Mouse (Mus musculus): ENCODE measurements around the gene Best2.
A peak's percentile ranks its signal among the peaks of the same experiment; 100 is the strongest.

The Best2 gene

DNA sequence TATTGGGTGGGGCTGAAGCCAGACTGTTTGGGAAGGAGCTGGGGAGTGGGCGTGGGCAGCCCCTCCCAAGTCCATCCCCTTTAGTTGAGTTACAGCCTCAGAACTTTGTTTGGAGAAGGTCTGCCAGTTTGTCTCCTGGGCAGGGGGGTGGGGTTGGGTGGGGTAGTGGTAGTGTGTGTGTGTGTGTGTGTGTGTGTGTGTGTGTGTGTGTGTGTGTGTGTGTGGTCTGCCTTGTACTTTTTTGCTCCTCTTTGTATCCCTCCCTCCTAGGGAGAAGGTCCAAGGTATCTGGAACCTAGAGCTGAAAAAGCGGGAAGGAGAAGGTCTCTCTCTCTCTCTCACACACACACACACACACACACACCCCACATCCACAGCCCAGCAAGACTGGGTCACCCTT lies at the start of gene Best2:
TSS of gene Best2 (minus strand) at position 101 of the 400 bp plus-strand sequence.
- DNase-seq (ENCODE audit: low read depth, low spot score), result no peak

- no peak for DNase-seq (ENCODE audit: low read depth, low spot score)
Measured at GRCm38 (mm10) chr8:85062603-85063002, 48.3 kb upstream of the Best2 start.

GRCm38 (mm10) chr8:85059879-85060616 lies 45.7 kb upstream of the Best2 start, which contains the start of gene Fbxw9:
Fbxw9 (plus strand) TSS chr8:85060055.
- DNase-seq (ENCODE audit: low read depth, low spot score), result peak; percentile 92

- DNase-seq (ENCODE audit: low read depth, low spot score), result no peak
Measured at GRCm38 (mm10) chr8:85057367-85057766, 43.0 kb upstream of the Best2 start.

GRCm38 (mm10) chr8:85043619-85044018 lies 29.3 kb upstream of the Best2 start:
- DNase-seq (ENCODE audit: low read depth, low spot score), result no peak

GRCm38 (mm10) chr8:85037681-85038531 lies 23.6 kb upstream of the Best2 start:
- no peak for DNase-seq (ENCODE audit: low read depth, low spot score)

DNA sequence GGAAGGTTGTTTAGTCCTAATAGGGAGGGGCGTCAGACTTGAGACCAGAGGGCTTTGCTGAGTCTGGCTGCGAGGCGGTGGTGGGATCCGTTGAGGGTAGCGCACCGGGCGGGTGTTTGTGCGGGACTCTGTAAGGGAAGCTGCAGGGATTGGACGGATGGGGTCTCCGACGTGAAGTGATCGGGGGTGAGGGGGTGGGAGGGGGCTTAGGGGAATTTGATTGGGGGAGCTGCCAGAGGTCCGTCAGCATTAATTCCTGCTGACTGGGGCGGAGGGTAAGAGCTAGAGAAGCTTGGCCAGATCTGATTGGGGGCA lies 23.0 kb upstream of the Best2 start:
- DNase-seq (ENCODE audit: low read depth, low spot score), result peak; percentile 43

DNA sequence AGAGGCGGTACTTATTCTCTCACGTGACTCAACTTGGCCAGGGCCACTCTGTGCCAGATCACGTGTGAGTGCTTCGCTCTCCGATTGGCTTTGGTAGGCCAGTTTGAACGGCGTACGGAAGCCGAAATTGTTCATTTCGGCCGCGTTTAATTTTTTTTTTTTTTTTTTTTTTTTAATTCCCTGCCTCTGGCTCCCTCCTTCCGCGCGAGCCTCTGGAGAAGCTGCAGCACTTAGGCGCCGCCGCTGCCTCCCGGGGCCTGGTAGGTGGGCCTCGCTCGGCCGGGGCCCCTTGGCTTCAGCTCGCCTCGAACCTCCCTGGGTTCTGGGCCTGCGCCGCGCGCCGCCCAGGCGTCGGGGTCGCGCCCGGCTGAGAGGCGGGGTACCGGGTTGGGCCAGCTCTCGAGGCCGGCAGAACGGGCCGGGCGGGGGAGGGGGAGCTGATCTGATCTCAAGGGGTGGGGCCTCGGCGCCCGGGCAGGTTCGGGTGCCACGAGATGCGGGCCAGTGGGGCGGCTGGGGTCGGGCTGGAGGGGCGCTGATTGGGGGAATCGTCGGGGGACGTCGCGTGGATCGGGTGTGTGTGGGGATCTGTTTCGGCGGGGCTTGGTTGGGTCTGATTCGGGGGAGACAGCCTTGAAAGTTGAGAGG lies 22.5 kb upstream of the Best2 start, which contains the start of gene Tnpo2:
TSS of gene Tnpo2 (plus strand) at position 198 of the 648 bp plus-strand sequence.
- peak; percentile 94 for DNase-seq (ENCODE audit: low read depth, low spot score)

- no peak for DNase-seq (ENCODE audit: low read depth, low spot score)
Measured at GRCm38 (mm10) chr8:85036381-85036717, 22.0 kb upstream of the Best2 start.

DNA sequence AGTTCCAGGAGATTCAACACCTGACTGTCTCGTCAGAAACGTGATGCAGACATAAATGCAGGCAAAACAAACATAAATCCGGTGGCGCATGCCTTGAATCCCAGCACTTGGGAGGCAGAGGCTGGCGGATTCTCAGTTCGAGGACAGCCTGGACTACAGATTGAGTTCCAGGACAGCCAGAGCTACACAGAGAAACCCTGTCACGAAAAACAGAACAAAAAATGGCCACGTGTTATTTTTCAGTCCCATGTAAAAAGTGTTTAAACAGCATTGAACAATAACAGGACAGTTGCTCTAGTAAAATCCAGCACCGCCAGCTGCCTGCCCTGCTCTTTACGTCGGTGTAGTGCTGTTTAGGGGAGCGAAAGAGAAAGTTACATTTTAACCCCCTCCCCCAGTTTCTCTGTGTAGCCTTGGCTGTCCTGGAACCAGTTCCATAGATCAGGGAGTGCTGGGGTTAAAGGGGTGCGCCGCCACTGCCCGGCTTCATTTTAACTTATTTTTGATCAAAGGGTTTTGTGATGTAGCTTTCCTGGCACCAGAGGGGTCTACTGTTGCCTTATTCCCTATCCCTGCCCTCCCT lies 21.5 kb upstream of the Best2 start:
- no peak for DNase-seq (ENCODE audit: low read depth, low spot score)

DNA sequence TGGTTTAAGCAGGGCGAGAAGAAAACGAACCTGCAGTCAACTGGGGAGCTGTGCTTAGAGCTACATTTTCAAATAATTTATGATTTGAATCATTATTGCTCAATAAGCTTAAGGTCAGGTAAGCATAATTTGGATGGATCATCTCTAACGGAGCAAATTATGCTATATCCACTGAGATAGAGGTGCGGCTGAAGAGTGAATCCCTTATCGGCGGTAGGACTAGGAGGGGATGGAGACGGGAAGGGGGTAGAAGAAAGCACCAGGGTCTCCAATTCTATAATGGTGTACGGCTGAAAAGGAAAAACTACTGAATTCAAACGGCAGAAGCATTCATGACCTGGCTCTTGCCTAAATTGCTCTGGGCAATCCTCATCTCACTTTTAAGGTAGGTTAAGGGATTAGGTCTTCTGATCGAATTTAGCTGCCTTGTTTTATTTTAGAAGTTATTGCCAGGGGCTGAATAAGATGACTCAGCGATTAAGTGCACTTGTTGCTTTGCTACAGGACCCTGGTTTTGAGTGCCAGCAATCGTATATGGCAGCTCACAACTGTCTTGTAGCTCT lies 20.9 kb upstream of the Best2 start:
- DNase-seq (ENCODE audit: low read depth, low spot score), result no peak

- no peak for DNase-seq (ENCODE audit: low read depth, low spot score)
Measured at GRCm38 (mm10) chr8:85034764-85035163, 20.4 kb upstream of the Best2 start.

- DNase-seq (ENCODE audit: low read depth, low spot score), result no peak
Measured at GRCm38 (mm10) chr8:85033867-85034266, 19.5 kb upstream of the Best2 start.

DNA sequence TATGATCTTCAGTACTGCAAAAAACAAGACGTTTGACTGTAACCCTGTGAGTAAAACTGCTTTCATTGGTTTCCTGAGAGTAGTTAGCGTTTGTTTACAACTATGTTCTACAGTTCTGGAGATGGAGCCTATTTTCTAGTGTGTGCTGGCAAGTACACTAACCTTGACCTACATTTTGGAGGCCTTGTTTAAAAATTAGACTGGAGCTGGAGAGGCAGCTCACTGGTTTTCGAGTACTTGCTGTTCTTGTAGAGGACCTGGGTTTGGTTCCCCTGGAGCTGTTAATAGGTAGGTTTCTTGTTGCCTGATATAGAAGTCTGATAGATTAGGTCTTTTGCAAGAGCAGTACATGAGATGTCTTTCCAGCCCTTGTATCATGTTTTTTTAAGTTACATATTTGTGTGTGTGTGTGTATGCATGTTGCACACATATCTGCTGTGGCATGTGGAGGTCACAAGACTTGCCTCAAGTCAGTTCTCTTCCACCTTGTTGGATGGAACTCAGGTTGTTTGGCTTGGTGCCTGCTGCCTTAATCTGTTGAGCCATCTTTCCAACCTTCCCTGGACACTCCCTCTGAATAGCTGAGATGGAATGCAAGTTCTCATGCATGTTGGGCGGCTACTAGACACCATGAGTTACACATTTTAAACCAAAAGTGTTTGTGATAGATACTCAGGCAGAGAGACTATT lies 18.4 kb upstream of the Best2 start:
- no peak for DNase-seq (ENCODE audit: low read depth, low spot score)

GRCm38 (mm10) chr8:85029271-85029670 lies 14.9 kb upstream of the Best2 start:
- no peak for DNase-seq (ENCODE audit: low read depth, low spot score)

DNA sequence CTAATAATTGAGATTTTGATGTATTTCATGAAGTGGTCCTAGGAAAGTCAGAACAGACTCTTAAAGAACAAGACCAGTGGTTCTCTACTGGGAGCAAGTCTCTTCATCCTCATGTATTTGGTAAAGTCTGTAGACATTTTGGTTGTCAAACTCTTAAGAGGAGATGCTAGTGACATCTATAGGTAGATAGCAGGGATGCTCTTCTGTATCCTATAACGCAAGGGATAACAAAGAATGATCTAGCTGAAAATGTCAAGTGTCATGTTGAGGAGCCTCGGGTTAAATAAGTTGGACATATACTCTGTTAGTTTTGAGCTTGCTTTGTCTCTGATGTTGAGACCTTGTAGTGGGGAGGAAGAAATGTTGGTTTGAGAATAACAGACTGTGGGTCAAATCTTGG lies 13.6 kb upstream of the Best2 start:
- no peak for DNase-seq (ENCODE audit: low read depth, low spot score)

DNA sequence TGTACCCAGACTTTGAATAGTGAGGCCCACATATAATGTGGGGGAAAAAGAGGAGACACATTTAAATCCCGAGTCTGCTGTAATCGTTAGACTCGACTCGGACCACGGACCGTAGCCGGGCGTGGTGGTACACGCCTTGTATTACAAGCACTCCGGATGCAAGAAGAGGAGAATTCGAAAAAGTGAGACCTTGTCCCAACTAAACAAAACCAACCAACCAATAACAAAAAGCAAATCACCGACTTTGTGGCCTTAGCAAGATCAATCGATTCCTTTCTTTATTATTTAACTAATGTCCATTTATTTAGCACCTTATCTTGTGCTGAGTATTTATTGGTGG lies 13.2 kb upstream of the Best2 start:
- DNase-seq (ENCODE audit: low read depth, low spot score), result no peak

GRCm38 (mm10) chr8:85026670-85027515 lies 12.6 kb upstream of the Best2 start, which contains the start of gene Trir:
Trir (plus strand) TSS chr8:85026823.
- peak; percentile 93 for DNase-seq (ENCODE audit: low read depth, low spot score)

DNA sequence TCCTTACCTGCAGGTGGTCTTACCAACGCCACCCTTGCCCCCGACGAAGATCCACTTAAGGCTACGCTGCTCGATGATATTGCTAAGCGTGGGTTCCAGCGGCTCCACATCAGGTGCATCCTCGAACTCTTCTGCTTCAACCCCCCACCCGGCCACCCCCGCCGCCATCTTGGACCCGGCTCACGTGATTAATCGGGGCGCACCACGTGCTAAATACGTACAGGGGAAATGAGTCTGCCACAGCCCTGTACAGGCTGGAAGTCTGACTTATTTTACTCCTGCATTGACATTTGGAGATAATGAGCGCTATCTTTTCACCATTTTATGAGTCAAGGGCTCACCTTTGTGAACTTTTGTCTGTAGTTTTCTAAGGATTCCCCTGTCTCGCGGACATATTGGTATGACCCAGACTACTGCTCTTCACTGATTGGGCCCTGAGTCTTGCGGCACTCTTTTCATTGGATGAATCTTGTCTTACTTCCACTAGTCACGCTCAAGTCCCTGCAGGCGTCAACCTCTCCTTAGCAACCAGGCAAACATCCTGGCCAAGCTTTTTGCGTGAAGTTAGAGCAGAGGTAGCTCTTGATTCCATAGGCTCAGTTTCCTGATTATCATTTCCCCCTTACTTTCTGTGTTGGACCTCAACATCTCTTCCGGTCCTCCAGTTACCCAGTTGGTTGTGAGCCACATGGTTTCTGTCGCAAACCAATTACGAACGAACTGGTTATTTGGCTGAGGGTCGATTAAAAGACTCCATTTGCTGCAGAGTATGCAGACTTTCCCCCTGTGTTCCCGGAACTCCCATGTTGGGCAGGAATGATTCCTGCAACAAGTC lies 11.0 kb upstream of the Best2 start, which contains the start of gene Asna1:
TSS of gene Asna1 (minus strand) at position 184 of the 835 bp plus-strand sequence.
- DNase-seq (ENCODE audit: low read depth, low spot score), result peak; percentile 86
